26 mouse cellular contexts compared by ENCODE assay signal in genomic region chr14:93607546-93607945, GRCm38 (mm10).
DNase-seq lines count a peak whose midpoint lies in the region; ATAC-seq lines count a peak whose summit lies in the region.
"Had no signal": no experiment of that assay in that cellular context is flagged by ENCODE, and none has a peak within 500 bp of the region (broad histone marks: within the 10 kb centered on the region; RNA-seq: fewer than 3 reads in every experiment).

No protein-coding gene starts in this region.

- no peak for ATAC-seq in CD4-positive, CD25-positive, alpha-beta regulatory T cell, adult 4 months
- ATAC-seq: forebrain, embryonic 16.5 days; intestine, postnatal 0 days; lung, postnatal 0 days; midbrain, embryonic 13.5 days; Patski had no signal

- intact Hi-C loops in left cerebral cortex, postnatal 10 days (cut with DNase I): loop anchor here (10.0 kb wide), 1 partner anchor 277 kb away; no protein-coding TSS in a partner anchor

- DNase-seq in frontal cortex, adult 2 months (ENCODE audit: extremely low spot score in 1 of 2, low spot score in 1 of 2): peak; percentile 68 to 77
- DNase-seq in frontal cortex, postnatal 25 days (ENCODE audit: low spot score in 2 of 2): no peak
- DNase-seq in left cerebral cortex, adult 18-20 months (ENCODE audit: low spot score in 2 of 2): peak; percentile 53 to 68
- no peak for DNase-seq in left cerebral cortex, postnatal 10 days (ENCODE audit: extremely low spot score in 1 of 2, low spot score in 2 of 2)
- peak; percentile 42 to 71 for DNase-seq in left cerebral cortex, adult 9 months (ENCODE audit: low spot score in 2 of 2)
- peak; percentile 42 for DNase-seq in right cerebral cortex, postnatal 25 days
- no peak for DNase-seq in adrenal gland, postnatal 4 days (ENCODE audit: low spot score in 2 of 2)
- DNase-seq: adrenal gland, postnatal 10 days; cerebellum, adult 18-20 months; cerebellum, postnatal 10 days; gastrocnemius, adult 2 months; heart, adult 2 months; heart, postnatal 4 days; kidney, postnatal 14 days; liver, embryonic 13.5 days; lung, adult 18-20 months; retina, postnatal 1 day; spleen, adult 18-20 months; thymus, adult 2 months; thymus, postnatal 36 days had no signal

Comparison
In these comparisons a context has a peak if more than half of its experiments do, and no peak if none do; other contexts are left out.
1. DNase-seq: peak in frontal cortex, adult 2 months (2 of 2), left cerebral cortex, adult 18-20 months (2 of 2), left cerebral cortex, adult 9 months (2 of 2) and right cerebral cortex, postnatal 25 days (single experiment); none in frontal cortex, postnatal 25 days (0 of 2), left cerebral cortex, postnatal 10 days (0 of 2) and adrenal gland, postnatal 4 days (0 of 2).